In the genomic region with DNA sequence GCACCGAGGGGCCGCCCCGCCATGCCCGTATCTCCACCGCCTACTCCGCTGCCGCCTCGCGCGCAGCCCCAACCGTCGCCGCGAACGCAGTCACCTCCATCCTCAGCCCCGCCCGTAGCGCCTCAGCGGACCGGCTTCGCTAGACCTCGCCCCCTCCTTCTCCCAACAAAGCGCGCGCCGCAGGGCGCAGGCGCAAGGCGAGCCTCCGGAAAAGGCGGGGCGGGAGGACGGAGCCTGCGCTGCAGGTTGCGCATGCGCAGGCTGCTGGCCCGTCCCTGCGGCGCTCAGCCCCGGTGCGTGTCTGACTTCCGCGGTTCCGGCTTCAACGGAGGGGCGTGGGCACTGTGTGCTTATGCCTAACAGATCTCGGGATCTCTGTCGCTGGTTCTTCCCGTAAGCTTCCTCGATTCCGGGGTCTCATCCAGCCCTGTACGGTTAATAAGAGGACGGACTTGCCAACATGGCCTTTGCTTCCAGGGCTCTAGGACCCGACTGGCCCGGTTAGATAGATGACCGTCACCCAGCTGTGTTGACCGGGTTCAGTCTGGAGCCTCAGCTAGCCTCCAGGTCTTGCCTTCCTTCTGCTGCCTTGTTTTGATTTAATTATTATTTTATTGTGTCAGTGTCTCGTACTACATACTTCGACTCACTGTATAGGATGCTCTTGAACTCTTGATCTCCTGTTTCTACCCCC, we compare ENCODE assay signal across 8 mouse cellular contexts. TPM values are rescaled to one million over a fixed set of nuclear protein-coding genes. Genes with fewer than 3 reads are reported as not detected.
DNase-seq lines count a peak whose midpoint lies in the region; ATAC-seq and TF ChIP-seq lines count a peak whose summit lies in the region.

A gene (minus strand): TSS at position 201 of the 694 bp plus-strand sequence.

- H3K79me2 ChIP-seq in heart, adult 2 months (replicated peaks; ENCODE audit: control insufficient read depth, insufficient read depth, low read length): peaks cover 4% of the 10 kb centered on the region; the same call in 1 of the 2 replicates

- peak; percentile 74; the same call in 1 of the 2 replicates for TF ChIP-seq EP300 in heart, adult 2 months (IDR thresholded peaks at IDR 0.05; ENCODE audit: insufficient read depth, low read depth, low read length)

- no peak for TF ChIP-seq CTCF in heart, adult 2 months (IDR thresholded peaks at IDR 0.05)

- H3K4me2 ChIP-seq in embryonic facial prominence, embryonic 14.5 days (ENCODE audit: low read depth, low read length): peak within 1 kb of the TSS; percentile 86
- H3K4me2 ChIP-seq in limb, embryonic 13.5 days (replicated peaks): peak within 1 kb of the TSS; percentile 98
- peak within 1 kb of the TSS; percentile 68 for H3K4me2 ChIP-seq in midbrain, embryonic 16.5 days (ENCODE audit: low read length)

- H3K4me1 ChIP-seq in embryonic facial prominence, embryonic 14.5 days (ENCODE audit: control insufficient read depth, insufficient read depth, low read length): peaks cover 9% of the 10 kb centered on the region; the same call in 1 of the 2 replicates
- no peaks in the 10 kb centered on the region for H3K4me1 ChIP-seq in heart, adult 2 months (ENCODE audit: control insufficient read depth, insufficient read depth, low read length)
- peaks cover 25% of the 10 kb centered on the region for H3K4me1 ChIP-seq in limb, embryonic 13.5 days
- peaks cover 25% of the 10 kb centered on the region for H3K4me1 ChIP-seq in midbrain, embryonic 16.5 days (ENCODE audit: control insufficient read depth, insufficient read depth, low read length)

- peak; percentile 87 for TF ChIP-seq POLR2A in heart, adult 2 months (IDR thresholded peaks at IDR 0.05; ENCODE audit: insufficient read depth, low read depth, low read length)

- peak; percentile 96 for DNase-seq in 3T3-L1 (ENCODE audit: low read depth, low spot score)
- peak; percentile 87 to 89 for DNase-seq in adrenal gland, postnatal 4 days (ENCODE audit: low spot score in 2 of 2)
- peak; percentile 98 for DNase-seq in embryonic facial prominence, embryonic 14.5 days (ENCODE audit: low spot score)
- DNase-seq in heart, adult 2 months: peak; percentile 95
- peak; percentile 90 to 91 for DNase-seq in kidney, adult 8-10 months
- DNase-seq in spleen, postnatal 10 days (ENCODE audit: low spot score in 2 of 2): peak; percentile 88 to 96

- H3K27me3 ChIP-seq in embryonic facial prominence, embryonic 14.5 days (replicated peaks; ENCODE audit: control insufficient read depth, insufficient read depth, low read length): no peaks in the 10 kb centered on the region
- H3K27me3 ChIP-seq in heart, adult 2 months (ENCODE audit: control insufficient read depth, insufficient read depth, low read length): no peaks in the 10 kb centered on the region
- no peaks in the 10 kb centered on the region for H3K27me3 ChIP-seq in limb, embryonic 13.5 days
- H3K27me3 ChIP-seq in midbrain, embryonic 16.5 days (ENCODE audit: control insufficient read depth, insufficient read depth, low read depth, low read length): no peaks in the 10 kb centered on the region

- ATAC-seq in embryonic facial prominence, embryonic 14.5 days (ENCODE audit: low read depth): peak; percentile 95
- peak; percentile 93 for ATAC-seq in limb, embryonic 13.5 days (ENCODE audit: low FRiP score, low read depth)
- ATAC-seq in midbrain, embryonic 16.5 days: peak; percentile 94

- peak within 1 kb of the TSS; percentile 87 for H3K9ac ChIP-seq in embryonic facial prominence, embryonic 14.5 days (ENCODE audit: low read depth, low read length)
- H3K9ac ChIP-seq in heart, adult 2 months (ENCODE audit: low read depth, low read length): peak within 1 kb of the TSS; percentile 87
- H3K9ac ChIP-seq in limb, embryonic 13.5 days: peak within 1 kb of the TSS; percentile 89
- H3K9ac ChIP-seq in midbrain, embryonic 16.5 days (ENCODE audit: low read depth, low read length): peak within 1 kb of the TSS; percentile 94

- peak within 1 kb of the TSS; percentile 74 for H3K27ac ChIP-seq in embryonic facial prominence, embryonic 14.5 days (replicated peaks; ENCODE audit: low read depth, low read length)
- H3K27ac ChIP-seq in heart, adult 2 months: peak within 1 kb of the TSS; percentile 77
- H3K27ac ChIP-seq in limb, embryonic 13.5 days: peak within 1 kb of the TSS; percentile 58
- H3K27ac ChIP-seq in midbrain, embryonic 16.5 days (ENCODE audit: low read length): peak within 1 kb of the TSS; percentile 91

- H3K4me3 ChIP-seq in embryonic facial prominence, embryonic 14.5 days (ENCODE audit: low read depth, low read length): peak within 1 kb of the TSS; percentile 99
- H3K4me3 ChIP-seq in heart, adult 2 months: peak within 1 kb of the TSS; percentile 90
- H3K4me3 ChIP-seq in limb, embryonic 13.5 days: peak within 1 kb of the TSS; percentile 97
- H3K4me3 ChIP-seq in midbrain, embryonic 16.5 days (ENCODE audit: low read depth, low read length): peak within 1 kb of the TSS; percentile 93

- intact Hi-C loops in heart, adult 2 months (cut with DNase I): loop anchor here (5.0 kb wide), 1 partner anchor 51 kb away; a partner anchor contains a TSS

- under 1% methylated on average over 22 of the region's 59 CpGs for WGBS in embryonic facial prominence, embryonic 14.5 days
- under 1% methylated on average over 59 of the region's 59 CpGs for WGBS in heart, adult 2 months
- WGBS in limb, embryonic 13.5 days: under 1% methylated on average over 59 of the region's 59 CpGs
- WGBS in midbrain, embryonic 16.5 days: under 1% methylated on average over 51 of the region's 59 CpGs

- H3K9me3 ChIP-seq in embryonic facial prominence, embryonic 14.5 days (ENCODE audit: control insufficient read depth, low read length): no peaks in the 10 kb centered on the region
- H3K9me3 ChIP-seq in limb, embryonic 13.5 days: no peaks in the 10 kb centered on the region
- no peaks in the 10 kb centered on the region for H3K9me3 ChIP-seq in midbrain, embryonic 16.5 days (replicated peaks; ENCODE audit: control insufficient read depth, low read length, poor library complexity, severe bottlenecking)

- H3K36me3 ChIP-seq in embryonic facial prominence, embryonic 14.5 days (ENCODE audit: control insufficient read depth, insufficient read depth, low read length): no peaks in the 10 kb centered on the region
- H3K36me3 ChIP-seq in heart, adult 2 months (ENCODE audit: control insufficient read depth, insufficient read depth, low read length): no peaks in the 10 kb centered on the region
- no peaks in the 10 kb centered on the region for H3K36me3 ChIP-seq in limb, embryonic 13.5 days
- no peaks in the 10 kb centered on the region for H3K36me3 ChIP-seq in midbrain, embryonic 16.5 days (ENCODE audit: control insufficient read depth, insufficient read depth, low read length)

RNA-seq across cellular contexts. Expression of the gene that starts here (rescaled TPM):
- total RNA-seq in adrenal gland, postnatal 4 days (2021): 10 to 100 TPM; 17.9 to 22.4 TPM
- polyA plus RNA-seq in embryonic facial prominence, embryonic 14.5 days (2014; fragmentation: Nextera tagmentation; extraction: Ambion mirVana): 31.7 and 34.1 TPM in 2 replicates
- 1 to 10 TPM; 4.3 to 5.0 TPM for total RNA-seq in heart, adult 2 months (2021)
- polyA plus RNA-seq in heart, adult 2 months (2012; rRNA removed): 2.7 and 3.7 TPM in 2 replicates
- polyA plus RNA-seq in limb, embryonic 13.5 days (2015; fragmentation: Nextera tagmentation; extraction: Ambion mirVana): 40.0 and 41.5 TPM in 2 replicates
- polyA plus RNA-seq in midbrain, embryonic 16.5 days (2015; fragmentation: Nextera tagmentation; extraction: Ambion mirVana): 27.9 and 31.6 TPM in 2 replicates

Comparison
In these comparisons a context has a peak if more than half of its experiments do, and no peak if none do; other contexts are left out.
1. Peak in every context shown above with its lines: DNase-seq, ATAC-seq, H3K4me3 ChIP-seq and H3K27ac ChIP-seq.